Mouse (Mus musculus) E14TG2a.4 (cell line): Measurements from ENCODE around the gene Gm38394.
"Not testable (repeated sequence)": the region's sequence is repeated elsewhere in the genome, so short reads cannot be mapped to it uniquely, and the experiment has no call there.

Experiments used
- H3K27me3 ChIP-seq: 2 replicates; pipeline ENCODE4 v1.6.1; 2014; ENCODE audit warnings: low read length, control low read depth; ENCODE audit not compliant: insufficient read depth
- H3K36me3 ChIP-seq: 2 replicates; pipeline ENCODE4 v1.6.1; 2014; ENCODE audit warnings: low read length, control low read depth; ENCODE audit not compliant: insufficient read depth
- H3K4me1 ChIP-seq: replicated peaks from 2 replicates; pipeline ENCODE4 v1.6.1; 2014; ENCODE audit warnings: low read depth, low read length, control low read depth
- H3K4me3 ChIP-seq: replicated peaks from 2 replicates; pipeline ENCODE4 v1.5.1; 2014; ENCODE audit warnings: mild to moderate bottlenecking, low read length
- H3K9me3 ChIP-seq: 2 replicates; pipeline ENCODE4 v1.6.1; 2014; ENCODE audit warnings: low read length, control low read depth
- CTCF ChIP-seq: conservative IDR thresholded peaks from 2 replicates; pipeline ENCODE4 v1.5.1; 2014; ENCODE audit warnings: low read length
- NANOG ChIP-seq: IDR thresholded peaks from 2 replicates; pipeline ENCODE4 v1.6.1; 2014; ENCODE audit warnings: borderline replicate concordance, low read length, mixed read lengths
- POU5F1 ChIP-seq: IDR thresholded peaks from 2 replicates; pipeline ENCODE4 v1.6.1; 2014; ENCODE audit warnings: low read length, borderline replicate concordance

Gm38394 gene

GRCm38 (mm10) chr1:133661203-133661933, at the start of gene Gm38394:
Gene Gm38394 (minus strand): TSS chr1:133661318.
- Histone ChIP-seq H3K36me3 (peaks cover 44% of the 10 kb centered on the region), H3K4me3 (peak within 1 kb of the TSS; percentile 90), H3K4me1 (peaks cover 82% of the 10 kb centered on the region), H3K9me3 (no peaks in the 10 kb centered on the region), H3K27me3 (no peaks in the 10 kb centered on the region)
- TF ChIP-seq NANOG (no peak), CTCF (no peak), POU5F1 (no peak)

- TF ChIP-seq NANOG (no peak), CTCF (no peak), POU5F1 (no peak)
- Histone ChIP-seq H3K27me3 (no peaks in the 10 kb centered on the region), H3K4me3 (no peak overlapping the region; the same call in 1 of the 2 replicates), H3K9me3 (no peaks in the 10 kb centered on the region), H3K4me1 (peaks cover 53% of the 10 kb centered on the region), H3K36me3 (0 out of 2 replicates have a peak, but pooled peaks cover 7% of the 10 kb centered on the region)
These were observed 49.8 kb upstream of the Gm38394 start for GRCm38 (mm10) chr1:133710895-133711294.

- TF ChIP-seq POU5F1 (no peak), NANOG (no peak)
- no peaks in the 10 kb centered on the region for H3K9me3 ChIP-seq
- no peaks in the 10 kb centered on the region for H3K27me3 ChIP-seq
- H3K4me3 ChIP-seq: peak overlapping the region; percentile 39
- H3K36me3 ChIP-seq: no peaks in the 10 kb centered on the region
- H3K4me1 ChIP-seq: peaks cover 59% of the 10 kb centered on the region
These were observed 48.2 kb upstream of the Gm38394 start for GRCm38 (mm10) chr1:133709292-133709691.

- peak; percentile 21 for TF ChIP-seq CTCF
- peaks cover 15% of the 10 kb centered on the region for H3K4me1 ChIP-seq
- not testable (repeated sequence) for H3K9me3 ChIP-seq, H3K36me3 ChIP-seq, H3K27me3 ChIP-seq, H3K4me3 ChIP-seq
These were observed 40.7 kb upstream of the Gm38394 start for GRCm38 (mm10) chr1:133701824-133702223.

- TF ChIP-seq NANOG: no peak
- no peak for TF ChIP-seq POU5F1
- TF ChIP-seq CTCF: no peak
- no peaks in the 10 kb centered on the region for H3K27me3 ChIP-seq
These were observed 37.0 kb upstream of the Gm38394 start for GRCm38 (mm10) chr1:133697935-133698620.

GRCm38 (mm10) chr1:133695901-133696300, 34.8 kb upstream of the Gm38394 start:
- H3K4me1 ChIP-seq: peaks cover 61% of the 10 kb centered on the region
- TF ChIP-seq NANOG (no peak), POU5F1 (no peak), CTCF (no peak)
- no peaks in the 10 kb centered on the region for H3K27me3 ChIP-seq

More at GRCm38 (mm10) chr1:133697935-133698620, 37.0 kb upstream of the Gm38394 start:
- no peaks in the 10 kb centered on the region for H3K36me3 ChIP-seq
- no peaks in the 10 kb centered on the region for H3K9me3 ChIP-seq
- no peak overlapping the region for H3K4me3 ChIP-seq
- peaks cover 46% of the 10 kb centered on the region for H3K4me1 ChIP-seq

GRCm38 (mm10) chr1:133694876-133695275, 33.8 kb upstream of the Gm38394 start:
- Histone ChIP-seq H3K27me3 (no peaks in the 10 kb centered on the region), H3K36me3 (no peaks in the 10 kb centered on the region), H3K4me1 (peaks cover 69% of the 10 kb centered on the region), H3K9me3 (no peaks in the 10 kb centered on the region), H3K4me3 (no peak overlapping the region; the same call in 1 of the 2 replicates)
- TF ChIP-seq CTCF: no peak
- TF ChIP-seq NANOG: no peak
- no peak for TF ChIP-seq POU5F1

More at GRCm38 (mm10) chr1:133695901-133696300, 34.8 kb upstream of the Gm38394 start:
- Histone ChIP-seq H3K4me3 (no peak overlapping the region), H3K9me3 (no peaks in the 10 kb centered on the region), H3K36me3 (no peaks in the 10 kb centered on the region)

- H3K9me3 ChIP-seq: no peaks in the 10 kb centered on the region
- TF ChIP-seq NANOG: peak; percentile 29; the same call in 1 of the 2 replicates
- TF ChIP-seq POU5F1: peak; percentile 85; the same call in 1 of the 2 replicates
- no peak for TF ChIP-seq CTCF
These were observed 33.2 kb upstream of the Gm38394 start for GRCm38 (mm10) chr1:133694301-133694700.

More at GRCm38 (mm10) chr1:133694301-133694700, 33.2 kb upstream of the Gm38394 start:
- Histone ChIP-seq H3K27me3 (no peaks in the 10 kb centered on the region), H3K4me3 (peak overlapping the region; percentile 37), H3K36me3 (no peaks in the 10 kb centered on the region), H3K4me1 (peaks cover 74% of the 10 kb centered on the region)
